Mouse (Mus musculus): ENCODE measurements at regions not wholly inside any gene's neighbourhood (a gene's known extent, or its start where the extent isn't known, plus 50 kb on each side); places are given as distances from the start of the nearest gene placed in this dataset.
"Not testable (repeated sequence)": the region's sequence is repeated elsewhere in the genome, so short reads cannot be mapped to it uniquely, and the experiment has no call there.

DNA sequence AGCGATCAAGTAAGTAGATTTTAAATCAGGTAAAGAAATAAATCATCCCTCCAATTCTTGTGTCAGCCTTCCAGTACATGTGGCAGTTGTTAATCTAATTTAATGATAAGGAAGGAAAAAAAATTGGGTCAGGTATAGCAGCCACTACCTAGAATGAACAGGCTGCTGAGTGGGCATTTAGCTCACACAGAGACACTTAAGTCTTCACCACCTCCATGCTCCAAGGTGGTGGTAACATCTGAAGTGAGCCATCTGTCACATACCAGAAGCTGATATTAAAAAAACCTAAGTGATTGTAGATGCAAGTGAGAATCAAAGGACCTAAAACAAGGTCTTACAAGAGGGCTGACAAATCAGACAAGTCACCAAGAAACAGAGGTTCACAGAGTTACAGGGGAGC is 549.6 kb upstream of the Chordc1 start:
- DNase-seq (ENCODE audit: low read depth, low spot score) = no peak

- DNase-seq (ENCODE audit: low read depth, low spot score) = peak; percentile 37
Observed at GRCm38 (mm10) chr9:17745238-17745637, 546.7 kb upstream of the Chordc1 start.

DNA sequence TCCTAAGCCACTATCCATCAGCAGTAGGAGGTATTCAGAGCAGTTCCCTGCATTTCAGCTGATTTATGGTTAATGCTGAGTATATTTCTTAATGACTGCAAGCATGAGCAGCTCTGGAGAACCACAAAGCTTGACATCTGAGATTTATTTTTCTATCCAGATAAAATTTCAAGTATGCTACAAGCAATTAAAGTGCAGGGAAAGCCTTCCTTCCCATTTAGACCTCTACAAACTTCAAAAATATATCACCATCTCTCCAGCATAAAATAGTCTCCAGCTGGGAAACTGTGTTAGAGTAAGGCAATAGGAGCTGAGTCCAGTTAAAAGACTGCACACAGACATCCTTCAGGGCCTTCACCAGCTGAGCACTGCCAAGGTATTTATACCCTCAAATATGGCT is 546.2 kb upstream of the Chordc1 start:
- peak; percentile 67 for DNase-seq (ENCODE audit: low read depth, low spot score)

DNA sequence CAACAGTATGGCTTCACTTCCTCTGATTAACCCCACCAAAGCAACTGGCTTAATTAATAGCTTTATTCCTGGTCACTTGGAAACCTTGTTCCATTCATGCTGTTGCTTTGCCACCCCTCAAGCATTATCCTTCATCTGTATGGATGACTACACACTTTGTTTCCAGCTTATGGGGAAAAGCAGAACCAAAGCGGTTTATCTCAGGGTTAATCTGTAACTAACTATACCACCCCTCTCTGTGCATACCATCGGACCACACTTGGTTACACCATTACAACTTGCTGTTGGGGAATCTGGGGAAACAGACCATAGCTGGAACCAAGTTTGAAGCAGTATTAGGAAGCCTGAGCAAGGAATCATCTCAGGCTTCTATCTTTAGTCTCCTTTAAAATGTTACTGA is 500.1 kb upstream of the Chordc1 start:
- DNase-seq (ENCODE audit: low read depth, low spot score) = not testable (repeated sequence)

GRCm38 (mm10) chr9:17816730-17817403 is 475.1 kb upstream of the Chordc1 start:
- DNase-seq (ENCODE audit: low read depth, low spot score) = peak; percentile 69

DNA sequence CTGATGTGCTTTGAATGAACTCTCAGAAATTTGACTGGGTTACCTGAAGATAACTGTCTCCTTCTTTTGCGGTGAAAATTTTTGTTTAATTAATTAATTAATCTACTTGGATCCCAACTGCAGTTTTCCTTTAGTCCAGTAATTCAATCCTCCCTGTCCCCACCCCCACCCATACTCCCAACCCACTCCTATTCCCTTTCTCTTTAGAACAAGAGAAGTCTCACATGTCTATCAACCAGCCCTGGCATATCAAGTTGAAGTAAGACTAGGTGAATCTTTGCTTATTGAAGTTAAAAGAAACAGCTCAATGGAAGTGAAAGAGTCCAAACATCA is 474.6 kb upstream of the Chordc1 start:
- DNase-seq (ENCODE audit: low read depth, low spot score) = peak; percentile 3

DNA sequence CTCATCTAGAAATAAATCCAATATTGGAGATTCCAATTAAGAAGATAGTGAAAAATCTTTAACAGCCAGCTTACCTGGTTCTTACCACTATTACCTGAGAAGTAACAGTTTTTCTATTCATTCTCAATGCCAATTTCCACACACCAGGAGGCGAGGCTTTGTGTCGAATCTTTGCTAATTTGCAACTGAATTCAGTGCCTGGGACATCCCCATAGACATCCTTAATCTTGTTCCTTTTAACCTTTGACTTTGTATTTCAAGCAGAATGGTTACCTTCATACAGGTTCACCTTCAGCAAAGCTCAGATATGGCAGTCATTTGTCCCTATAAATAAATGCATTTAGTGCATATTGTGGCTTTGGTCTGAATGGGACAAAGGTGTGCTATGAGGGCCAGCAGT is 426.4 kb upstream of the Chordc1 start:
- no peak for DNase-seq (ENCODE audit: low read depth, low spot score)

- DNase-seq (ENCODE audit: low read depth, low spot score) = no peak
Observed at GRCm38 (mm10) chr9:17874795-17875194, 417.1 kb upstream of the Chordc1 start.
